Mouse (Mus musculus) forelimb bud, embryonic 11.5 days (tissue): ENCODE measurements at regions not wholly inside any gene's neighbourhood (a gene's known extent, or its start where the extent isn't known, plus 50 kb on each side); places are given as distances from the start of the nearest gene placed in this dataset.
A peak's percentile ranks its signal among the peaks of the same experiment; 100 is the strongest.
"Not testable (repeated sequence)": the region's sequence is repeated elsewhere in the genome, so short reads cannot be mapped to it uniquely, and the experiment has no call there.

Source experiments
- DNase-seq: peaks from one replicate; pipeline ENCODE4 v3.0.0-alpha.2; 2012; ENCODE audit warnings: low read depth, low spot score

GRCm38 (mm10) chr2:181930037-181930436 lies 60.9 kb upstream of the Gm14496 start:
- no peak for DNase-seq

GRCm38 (mm10) chr2:181930538-181930937 lies 60.4 kb upstream of the Gm14496 start:
- not testable (repeated sequence) for DNase-seq

GRCm38 (mm10) chr2:181931077-181931815 lies 59.7 kb upstream of the Gm14496 start:
- peak; percentile 58 for DNase-seq

- DNase-seq, result peak; percentile 75
These were observed 58.9 kb upstream of the Gm14496 start for GRCm38 (mm10) chr2:181931918-181932605.
